Mouse (Mus musculus): ENCODE measurements around the gene Tubal3. TPM values are rescaled to one million over a fixed set of nuclear protein-coding genes. Genes with fewer than 3 reads are reported as not detected.

Tubal3 gene
- polyA plus RNA-seq, 1 experiment from 2014 or later, result not detected

GRCm38 (mm10) chr13:3926046-3926445 is 8.0 kb downstream of the Tubal3 start:
- ATAC-seq, result no peak
- TF ChIP-seq CTCF (IDR thresholded peaks at IDR 0.05; ENCODE audit: low read depth) (no peak), EP300 (IDR thresholded peaks at IDR 0.05; ENCODE audit: low read depth) (no peak)
- Histone ChIP-seq H3K4me1 (ENCODE audit: insufficient read depth) (no peaks in the 10 kb centered on the region), H3K27me3 (ENCODE audit: insufficient read depth, low read length) (no peaks in the 10 kb centered on the region), H3K27ac (ENCODE audit: low read depth) (no peak overlapping the region), H3K9ac (replicated peaks) (no peak overlapping the region), H3K4me3 (ENCODE audit: low read depth, low read length) (no peak overlapping the region), H3K4me2 (ENCODE audit: low read depth, low read length) (no peak overlapping the region), H3K36me3 (replicated peaks; ENCODE audit: insufficient read depth, low read length) (no peaks in the 10 kb centered on the region), H3K9me3 (ENCODE audit: low read length) (no peaks in the 10 kb centered on the region)
- WGBS (ENCODE audit: insufficient replicate concordance), result 67% methylated on average over 6 of the region's 6 CpGs
- no peak for DNase-seq

GRCm38 (mm10) chr13:3944699-3945098 is 26.6 kb downstream of the Tubal3 start:
- Histone ChIP-seq H3K4me1 (ENCODE audit: insufficient read depth) (no peaks in the 10 kb centered on the region), H3K27me3 (ENCODE audit: insufficient read depth, low read length) (no peaks in the 10 kb centered on the region), H3K27ac (ENCODE audit: low read depth) (no peak overlapping the region), H3K36me3 (replicated peaks; ENCODE audit: insufficient read depth, low read length) (no peaks in the 10 kb centered on the region), H3K4me2 (ENCODE audit: low read depth, low read length) (no peak overlapping the region), H3K9me3 (ENCODE audit: low read length) (no peaks in the 10 kb centered on the region), H3K9ac (replicated peaks) (no peak overlapping the region), H3K4me3 (ENCODE audit: low read depth, low read length) (no peak overlapping the region)
- WGBS (ENCODE audit: insufficient replicate concordance), result 63% methylated on average over 7 of the region's 7 CpGs
- ATAC-seq, result no peak
- TF ChIP-seq EP300 (IDR thresholded peaks at IDR 0.05; ENCODE audit: low read depth) (no peak), CTCF (IDR thresholded peaks at IDR 0.05; ENCODE audit: low read depth) (no peak)
- DNase-seq, result no peak

- Histone ChIP-seq H3K9me3 (ENCODE audit: low read length) (no peaks in the 10 kb centered on the region), H3K27me3 (ENCODE audit: insufficient read depth, low read length) (no peaks in the 10 kb centered on the region), H3K36me3 (replicated peaks; ENCODE audit: insufficient read depth, low read length) (no peaks in the 10 kb centered on the region), H3K4me2 (ENCODE audit: low read depth, low read length) (no peak within 1 kb of the TSS), H3K9ac (replicated peaks) (no peak within 1 kb of the TSS), H3K4me1 (ENCODE audit: insufficient read depth) (no peaks in the 10 kb centered on the region), H3K4me3 (ENCODE audit: low read depth, low read length) (no peak within 1 kb of the TSS), H3K27ac (ENCODE audit: low read depth) (no peak within 1 kb of the TSS)
- WGBS (ENCODE audit: insufficient replicate concordance), result 59% methylated on average over 2 of the region's 2 CpGs
- no peak for DNase-seq
- no peak for ATAC-seq
- no peak for TF ChIP-seq CTCF (IDR thresholded peaks at IDR 0.05; ENCODE audit: low read depth)
- no peak for TF ChIP-seq EP300 (IDR thresholded peaks at IDR 0.05; ENCODE audit: low read depth)
Observed at GRCm38 (mm10) chr13:3945249-3945648, 27.2 kb downstream of the Tubal3 start, which contains the start of gene Ucn3. TSS of gene Ucn3 (minus strand) at chr13:3945349.

- no peaks in the 10 kb centered on the region for H3K4me1 ChIP-seq (ENCODE audit: insufficient read depth)
- H3K4me3 ChIP-seq (ENCODE audit: low read depth, low read length), result no peak overlapping the region
- TF ChIP-seq EP300 (IDR thresholded peaks at IDR 0.05; ENCODE audit: low read depth) (no peak), CTCF (IDR thresholded peaks at IDR 0.05; ENCODE audit: low read depth) (no peak)
- no peaks in the 10 kb centered on the region for H3K27me3 ChIP-seq (ENCODE audit: insufficient read depth, low read length)
- 84% methylated on average over 4 of the region's 4 CpGs for WGBS (ENCODE audit: insufficient replicate concordance)
- H3K9ac ChIP-seq (replicated peaks), result no peak overlapping the region
- no peaks in the 10 kb centered on the region for H3K9me3 ChIP-seq (ENCODE audit: low read length)
- DNase-seq, result no peak
- no peaks in the 10 kb centered on the region for H3K36me3 ChIP-seq (replicated peaks; ENCODE audit: insufficient read depth, low read length)
- no peak for ATAC-seq
- no peak overlapping the region for H3K4me2 ChIP-seq (ENCODE audit: low read depth, low read length)
- no peak overlapping the region for H3K27ac ChIP-seq (ENCODE audit: low read depth)
Observed at GRCm38 (mm10) chr13:3947267-3947666, 29.2 kb downstream of the Tubal3 start.

GRCm38 (mm10) chr13:3949477-3949876 is 31.4 kb downstream of the Tubal3 start:
- DNase-seq, result no peak
- no peak overlapping the region for H3K4me3 ChIP-seq (ENCODE audit: low read depth, low read length)
- H3K4me2 ChIP-seq (ENCODE audit: low read depth, low read length), result no peak overlapping the region
- TF ChIP-seq CTCF (IDR thresholded peaks at IDR 0.05; ENCODE audit: low read depth) (no peak), EP300 (IDR thresholded peaks at IDR 0.05; ENCODE audit: low read depth) (no peak)
- WGBS (ENCODE audit: insufficient replicate concordance), result 81% methylated on average over 4 of the region's 4 CpGs
- H3K36me3 ChIP-seq (replicated peaks; ENCODE audit: insufficient read depth, low read length), result no peaks in the 10 kb centered on the region
- no peaks in the 10 kb centered on the region for H3K27me3 ChIP-seq (ENCODE audit: insufficient read depth, low read length)
- ATAC-seq, result no peak
- no peaks in the 10 kb centered on the region for H3K9me3 ChIP-seq (ENCODE audit: low read length)
- no peaks in the 10 kb centered on the region for H3K4me1 ChIP-seq (ENCODE audit: insufficient read depth)
- H3K27ac ChIP-seq (ENCODE audit: low read depth), result no peak overlapping the region
- no peak overlapping the region for H3K9ac ChIP-seq (replicated peaks)

GRCm38 (mm10) chr13:3951198-3951914 is 33.3 kb downstream of the Tubal3 start:
- Histone ChIP-seq H3K27ac (ENCODE audit: low read depth) (no peak overlapping the region), H3K9ac (replicated peaks) (no peak overlapping the region), H3K4me1 (ENCODE audit: insufficient read depth) (no peaks in the 10 kb centered on the region), H3K4me2 (ENCODE audit: low read depth, low read length) (no peak overlapping the region), H3K36me3 (replicated peaks; ENCODE audit: insufficient read depth, low read length) (no peaks in the 10 kb centered on the region), H3K4me3 (ENCODE audit: low read depth, low read length) (no peak overlapping the region), H3K27me3 (ENCODE audit: insufficient read depth, low read length) (no peaks in the 10 kb centered on the region), H3K9me3 (ENCODE audit: low read length) (no peaks in the 10 kb centered on the region)
- DNase-seq (no peak), ATAC-seq (no peak)
- peak; percentile 33 for TF ChIP-seq CTCF (IDR thresholded peaks at IDR 0.05; ENCODE audit: low read depth)
- TF ChIP-seq EP300 (IDR thresholded peaks at IDR 0.05; ENCODE audit: low read depth), result no peak
- 72% methylated on average over 6 of the region's 6 CpGs for WGBS (ENCODE audit: insufficient replicate concordance)

All from liver, postnatal 0 days (tissue).